Mouse (Mus musculus): ENCODE results near the gene Tango2. TPM values are rescaled to one million over a fixed set of nuclear protein-coding genes. Genes with fewer than 3 reads are reported as not detected.
"Not testable (repeated sequence)": the region's sequence is repeated elsewhere in the genome, so short reads cannot be mapped to it uniquely, and the experiment has no call there.

Gene Tango2
- total RNA-seq, 2 experiments from 2014 or later = 11.9 to 12.6 TPM

DNA sequence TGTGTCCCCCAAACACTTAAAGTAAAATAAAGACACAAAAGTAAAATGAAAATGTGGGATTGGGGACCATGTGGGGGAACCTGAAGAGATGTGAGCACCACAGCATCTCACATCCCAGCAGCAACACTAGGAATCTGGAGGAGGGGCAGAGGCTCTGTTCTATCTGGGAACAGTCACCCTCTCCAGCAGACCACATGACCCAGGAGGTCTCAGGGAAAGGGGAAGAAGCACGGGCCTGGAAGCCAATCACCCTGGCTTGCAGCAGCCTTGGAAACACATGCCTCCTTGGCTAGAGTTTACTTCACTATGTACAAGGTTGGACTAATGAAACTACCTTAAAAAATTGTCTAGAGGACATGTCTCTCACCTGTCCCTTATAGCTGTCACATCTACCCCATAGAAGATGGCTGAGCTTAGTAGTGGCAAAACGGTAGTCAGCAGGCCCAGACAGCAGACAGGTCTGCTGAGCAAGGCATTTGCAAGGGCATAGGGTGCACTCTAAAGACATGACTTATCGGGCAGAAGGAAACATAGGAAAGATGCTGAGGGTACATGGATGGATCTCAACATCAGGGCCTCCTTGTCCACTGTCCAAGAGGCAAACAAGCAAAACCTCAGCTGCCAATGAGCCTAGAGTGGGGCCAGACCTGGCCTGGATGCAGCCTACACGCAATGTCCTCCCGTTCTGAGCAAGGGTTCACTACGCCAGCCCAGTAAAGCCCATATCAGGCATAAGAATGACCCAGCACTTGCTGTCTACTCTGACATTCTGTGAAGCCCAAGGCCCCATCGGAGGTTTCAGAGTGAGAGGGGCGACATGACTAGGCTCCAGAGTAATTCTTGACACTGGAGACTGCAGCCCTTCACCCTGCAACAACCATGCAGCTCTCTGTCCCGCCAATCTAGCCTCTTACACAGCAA lies 5.0 kb downstream of the Tango2 start:
- no peak for DNase-seq

DNA sequence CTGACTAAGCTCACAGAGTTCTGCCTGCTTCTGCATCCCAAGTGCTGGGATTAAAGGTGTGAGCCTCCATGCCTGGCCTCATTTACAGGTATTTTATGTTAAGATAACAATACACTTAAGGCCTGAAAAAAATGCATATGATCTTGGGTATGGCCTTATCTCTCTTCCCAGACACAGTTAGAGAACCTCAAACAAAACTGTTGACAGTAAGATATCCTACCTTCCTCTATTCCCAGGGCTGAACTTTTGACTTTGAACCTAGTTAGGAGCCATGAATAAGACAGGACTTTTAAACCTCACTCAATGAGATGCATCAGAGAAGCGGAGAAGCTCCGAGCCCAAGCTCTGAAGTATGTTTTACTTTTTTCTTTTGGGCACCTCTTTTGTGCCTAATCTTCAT lies 5.8 kb downstream of the Tango2 start:
- no peak for DNase-seq

- no peak for DNase-seq
These were observed 6.3 kb downstream of the Tango2 start for GRCm38 (mm10) chr16:18341605-18342004.

GRCm38 (mm10) chr16:18339866-18340265 lies 8.0 kb downstream of the Tango2 start:
- DNase-seq = no peak

- no peak for DNase-seq
These were observed 10.6 kb downstream of the Tango2 start for GRCm38 (mm10) chr16:18337261-18337660.

- no peak for DNase-seq
These were observed 11.9 kb downstream of the Tango2 start for GRCm38 (mm10) chr16:18335981-18336380.

GRCm38 (mm10) chr16:18333976-18334375 lies 13.9 kb downstream of the Tango2 start:
- DNase-seq = no peak

DNA sequence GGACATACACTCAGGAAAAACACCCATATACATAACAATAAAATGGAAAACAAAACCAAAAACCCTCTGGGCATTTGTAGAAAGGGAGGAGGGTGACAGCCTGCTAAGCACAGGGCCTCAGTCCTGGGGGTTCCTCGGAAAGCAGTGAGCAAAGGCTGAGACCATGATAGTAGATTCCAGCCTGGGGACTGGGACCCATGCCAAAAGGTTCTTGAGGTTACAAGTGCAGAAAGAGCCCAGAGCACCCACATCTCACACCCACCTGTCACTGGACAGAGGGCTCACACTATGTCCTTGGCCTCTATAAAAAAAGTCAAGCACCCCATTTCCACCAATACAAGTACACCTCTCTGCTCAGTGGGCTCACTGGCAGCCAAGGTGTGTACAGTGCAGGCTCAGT lies 19.4 kb downstream of the Tango2 start:
- no peak for DNase-seq

GRCm38 (mm10) chr16:18327936-18328335 lies 20.0 kb downstream of the Tango2 start:
- no peak for DNase-seq

GRCm38 (mm10) chr16:18325741-18326140 lies 22.2 kb downstream of the Tango2 start:
- no peak for DNase-seq

DNA sequence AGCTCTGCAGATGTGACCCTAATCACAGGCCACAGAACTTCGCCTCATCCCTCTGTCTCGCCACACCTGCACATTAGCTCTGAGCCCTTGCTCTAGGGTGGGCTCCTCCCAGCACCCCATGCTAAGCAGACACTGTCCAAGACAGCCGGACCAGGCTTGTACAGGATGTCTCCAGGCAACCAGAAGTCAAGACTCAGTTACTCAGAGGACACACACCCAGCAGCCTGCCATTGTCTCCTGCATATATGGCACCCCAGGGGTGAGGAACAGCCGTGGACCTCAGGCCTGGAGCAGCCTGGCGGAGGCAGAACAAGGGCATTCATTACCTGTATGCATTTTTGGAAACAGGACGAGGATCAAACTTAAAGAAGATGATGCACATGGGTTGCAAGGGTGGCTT lies 23.9 kb downstream of the Tango2 start:
- DNase-seq = no peak

DNA sequence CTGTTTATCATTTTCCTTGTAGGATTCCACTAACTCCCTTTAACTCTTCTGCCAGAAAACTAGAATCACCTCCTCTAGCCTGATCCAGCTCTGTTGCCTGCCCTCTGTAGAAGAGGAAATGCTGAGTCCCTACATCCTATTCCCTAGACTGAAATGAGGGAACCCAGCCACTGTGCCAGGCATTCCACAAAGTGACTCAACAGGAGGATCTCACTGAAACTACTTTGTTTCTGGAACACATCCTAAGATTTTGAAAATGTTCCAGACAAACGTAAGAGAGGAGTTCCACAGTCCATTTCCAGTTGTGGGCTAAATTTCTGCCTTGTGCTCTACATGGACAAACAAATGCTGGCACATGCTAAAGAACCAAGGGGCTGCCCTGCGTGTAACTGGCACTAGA lies 24.4 kb downstream of the Tango2 start:
- DNase-seq = no peak

GRCm38 (mm10) chr16:18321443-18321842 lies 26.5 kb downstream of the Tango2 start:
- DNase-seq = no peak

DNA sequence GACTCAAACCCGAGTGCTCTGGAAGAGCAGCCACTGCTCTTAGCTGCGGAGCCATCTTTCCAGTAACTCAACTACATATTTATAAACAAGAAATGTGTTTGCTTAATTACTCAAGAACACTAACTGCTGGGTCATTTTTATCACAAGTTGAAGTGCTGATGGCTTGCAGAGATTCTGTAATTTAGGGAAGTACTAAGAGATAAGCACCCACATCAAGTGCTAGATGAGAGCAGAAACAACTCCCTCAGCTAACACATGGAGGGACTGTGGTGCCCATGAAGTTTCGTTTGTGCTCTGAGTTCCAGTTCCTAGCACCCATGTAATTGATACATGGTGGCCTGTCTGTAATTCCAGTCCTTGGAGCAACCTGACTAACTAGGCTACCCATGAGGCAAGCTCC lies 28.9 kb downstream of the Tango2 start:
- DNase-seq = no peak

DNA sequence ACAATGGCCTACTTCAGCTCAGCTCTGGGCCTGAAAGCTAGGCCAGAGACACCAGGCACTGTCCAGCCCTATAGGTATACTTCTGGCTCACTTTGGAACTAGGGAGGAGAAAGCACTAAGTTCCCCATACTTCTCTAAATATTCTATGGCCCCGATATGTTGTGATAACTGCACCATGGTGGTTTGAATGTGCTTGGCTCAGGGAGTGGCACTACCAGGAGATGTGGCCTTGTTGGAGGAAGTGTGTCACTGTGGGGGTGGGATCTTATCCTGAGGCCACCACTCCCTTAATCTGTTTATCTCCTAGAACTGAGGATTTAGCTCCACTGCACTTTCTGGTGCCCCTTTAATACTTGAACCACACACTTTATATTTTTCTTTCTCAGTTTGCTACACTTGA lies 39.7 kb downstream of the Tango2 start:
- no peak for DNase-seq

DNA sequence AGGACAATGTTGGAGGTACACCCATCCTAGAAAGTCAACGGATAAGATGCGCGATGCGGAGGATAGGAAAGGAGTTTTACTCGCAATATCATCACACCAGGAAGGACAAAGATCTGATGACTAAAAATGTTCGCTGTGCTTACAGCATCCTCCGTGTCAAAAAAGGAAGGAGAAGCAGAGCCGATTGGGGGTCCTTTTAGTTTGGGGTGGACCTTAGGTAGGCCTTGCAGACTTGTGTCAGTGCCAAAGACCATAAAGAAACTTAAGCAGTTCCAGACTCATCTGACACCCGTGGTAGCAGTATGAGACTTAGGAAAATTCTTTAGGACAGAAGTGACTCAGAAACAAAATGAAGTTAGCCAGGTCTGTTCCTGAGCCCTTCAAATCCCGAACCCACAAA lies 58.3 kb downstream of the Tango2 start:
- not testable (repeated sequence) for DNase-seq

DNA sequence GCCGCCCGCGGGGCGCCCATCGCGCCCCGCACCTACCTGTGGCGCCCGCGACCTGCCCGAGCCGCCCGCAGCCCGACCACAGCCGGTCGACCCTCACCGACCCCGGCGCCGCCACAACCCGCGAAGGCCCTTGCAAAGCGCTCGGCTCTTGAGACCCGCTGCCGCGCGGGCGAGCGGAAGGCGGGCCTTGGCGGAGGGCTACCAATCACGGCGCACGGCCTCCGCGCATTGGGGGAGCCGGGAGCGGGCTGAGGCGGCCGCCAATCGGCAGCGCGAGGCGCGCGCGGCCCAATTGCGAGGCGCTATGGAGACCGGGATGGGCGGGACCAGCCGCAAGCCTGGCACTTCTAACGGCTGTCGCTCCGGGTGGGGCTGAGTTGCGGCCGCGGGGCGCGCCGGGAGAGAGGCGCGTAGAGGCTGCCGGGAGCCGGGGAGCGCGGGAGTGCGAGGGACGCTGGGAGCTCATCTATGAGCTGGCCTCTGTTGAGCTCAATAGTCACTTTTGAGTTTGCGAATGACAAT lies 58.8 kb downstream of the Tango2 start, which contains the start of gene Dgcr8:
TSS of gene Dgcr8 (minus strand) at position 180 of the 522 bp plus-strand sequence.
- peak; percentile 97 for DNase-seq

GRCm38 (mm10) chr16:18288581-18289061 lies 59.3 kb downstream of the Tango2 start:
- DNase-seq = peak; percentile 77

GRCm38 (mm10) chr16:18288166-18288565 lies 59.7 kb downstream of the Tango2 start:
- DNase-seq = no peak

GRCm38 (mm10) chr16:18275166-18275565 lies 72.7 kb downstream of the Tango2 start:
- no peak for DNase-seq

- DNase-seq = no peak
These were observed 79.7 kb downstream of the Tango2 start for GRCm38 (mm10) chr16:18268182-18268581.

- no peak for DNase-seq
These were observed 82.9 kb downstream of the Tango2 start for GRCm38 (mm10) chr16:18265024-18265423.

DNA sequence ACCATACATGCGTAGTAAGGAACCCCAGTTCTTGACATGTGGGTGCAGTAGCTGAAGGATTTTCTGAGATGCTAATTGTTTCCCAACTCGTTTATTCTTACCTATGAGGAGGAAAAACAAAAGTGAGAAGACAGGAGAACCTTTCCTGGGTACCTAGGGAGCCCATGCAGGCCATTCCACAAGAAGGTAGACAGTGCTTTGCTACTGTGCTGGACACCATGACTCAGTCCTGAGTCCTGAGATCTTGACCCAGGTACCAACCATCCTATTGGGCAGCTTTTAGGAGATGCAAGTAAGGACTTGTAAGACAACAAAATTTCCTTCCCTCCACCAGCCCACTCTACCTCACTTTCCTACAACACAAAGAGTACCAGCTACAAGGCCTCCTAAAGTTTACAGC lies 89.7 kb downstream of the Tango2 start, which contains the start of gene Gm49776:
TSS of gene Gm49776 (minus strand) at position 101 of the 400 bp plus-strand sequence.
- no peak for DNase-seq

GRCm38 (mm10) chr16:18253866-18254265 lies 94.0 kb downstream of the Tango2 start:
- no peak for DNase-seq
